Mouse (Mus musculus): ENCODE measurements around the gene Psmb5. TPM values are rescaled to one million over a fixed set of nuclear protein-coding genes. Genes with fewer than 3 reads are reported as not detected.

The Psmb5 gene
- polyA plus RNA-seq, 1 experiment from 2014 or later, result 364 TPM

GRCm38 (mm10) chr14:54576241-54577088, 41.4 kb downstream of the Psmb5 start:
- Histone ChIP-seq H3K27me3 (ENCODE audit: control insufficient read depth, insufficient read depth, low read length) (no peaks in the 10 kb centered on the region), H3K4me3 (ENCODE audit: low read depth, low read length) (peak overlapping the region; percentile 87), H3K4me2 (peak overlapping the region; percentile 81), H3K27ac (ENCODE audit: low read depth, low read length) (peak overlapping the region; percentile 93), H3K9me3 (replicated peaks; ENCODE audit: control insufficient read depth, low read length) (no peaks in the 10 kb centered on the region), H3K4me1 (ENCODE audit: control insufficient read depth, insufficient read depth, low read length) (peaks cover 31% of the 10 kb centered on the region), H3K36me3 (ENCODE audit: control insufficient read depth, insufficient read depth, low read length) (peaks cover 1% of the 10 kb centered on the region), H3K9ac (ENCODE audit: low read depth, low read length) (peak overlapping the region; percentile 95)
- ATAC-seq (replicated peaks; ENCODE audit: insufficient number of reproducible peaks, low FRiP score, low TSS enrichment), result no peak
- under 1% methylated on average over 84 of the region's 84 CpGs for WGBS (ENCODE audit: insufficient replicate concordance)

- Histone ChIP-seq H3K27me3 (ENCODE audit: control insufficient read depth, insufficient read depth, low read length) (no peaks in the 10 kb centered on the region), H3K4me1 (ENCODE audit: control insufficient read depth, insufficient read depth, low read length) (peaks cover 35% of the 10 kb centered on the region), H3K4me3 (ENCODE audit: low read depth, low read length) (peak overlapping the region; percentile 87), H3K4me2 (peak overlapping the region; percentile 81), H3K27ac (ENCODE audit: low read depth, low read length) (peak overlapping the region; percentile 93), H3K36me3 (ENCODE audit: control insufficient read depth, insufficient read depth, low read length) (peaks cover 6% of the 10 kb centered on the region), H3K9me3 (replicated peaks; ENCODE audit: control insufficient read depth, low read length) (no peaks in the 10 kb centered on the region), H3K9ac (ENCODE audit: low read depth, low read length) (peak overlapping the region; percentile 95)
- ATAC-seq (replicated peaks; ENCODE audit: insufficient number of reproducible peaks, low FRiP score, low TSS enrichment), result no peak
- WGBS (ENCODE audit: insufficient replicate concordance), result under 1% methylated on average over 34 of the region's 39 CpGs
Observed at GRCm38 (mm10) chr14:54575631-54576030, 42.2 kb downstream of the Psmb5 start.

- Histone ChIP-seq H3K27ac (ENCODE audit: low read depth, low read length) (peak overlapping the region; percentile 93), H3K4me3 (ENCODE audit: low read depth, low read length) (peak overlapping the region; percentile 87), H3K9ac (ENCODE audit: low read depth, low read length) (peak overlapping the region; percentile 95), H3K4me1 (ENCODE audit: control insufficient read depth, insufficient read depth, low read length) (peaks cover 39% of the 10 kb centered on the region), H3K4me2 (peak overlapping the region; percentile 81), H3K36me3 (ENCODE audit: control insufficient read depth, insufficient read depth, low read length) (peaks cover 8% of the 10 kb centered on the region), H3K27me3 (ENCODE audit: control insufficient read depth, insufficient read depth, low read length) (no peaks in the 10 kb centered on the region), H3K9me3 (replicated peaks; ENCODE audit: control insufficient read depth, low read length) (no peaks in the 10 kb centered on the region)
- ATAC-seq (replicated peaks; ENCODE audit: insufficient number of reproducible peaks, low FRiP score, low TSS enrichment), result no peak
- WGBS (ENCODE audit: insufficient replicate concordance), result 3% methylated on average over 8 of the region's 8 CpGs
Observed at GRCm38 (mm10) chr14:54575031-54575430, 42.8 kb downstream of the Psmb5 start.

- WGBS (ENCODE audit: insufficient replicate concordance), result 20% methylated on average over 4 of the region's 4 CpGs
- Histone ChIP-seq H3K27me3 (ENCODE audit: control insufficient read depth, insufficient read depth, low read length) (no peaks in the 10 kb centered on the region), H3K4me2 (peak overlapping the region; percentile 81), H3K4me1 (ENCODE audit: control insufficient read depth, insufficient read depth, low read length) (peaks cover 46% of the 10 kb centered on the region), H3K27ac (ENCODE audit: low read depth, low read length) (peak overlapping the region; percentile 93), H3K36me3 (ENCODE audit: control insufficient read depth, insufficient read depth, low read length) (peaks cover 10% of the 10 kb centered on the region), H3K9me3 (replicated peaks; ENCODE audit: control insufficient read depth, low read length) (no peaks in the 10 kb centered on the region), H3K4me3 (ENCODE audit: low read depth, low read length) (peak overlapping the region; percentile 87), H3K9ac (ENCODE audit: low read depth, low read length) (peak overlapping the region; percentile 95)
- no peak for ATAC-seq (replicated peaks; ENCODE audit: insufficient number of reproducible peaks, low FRiP score, low TSS enrichment)
Observed at GRCm38 (mm10) chr14:54574253-54574652, 43.6 kb downstream of the Psmb5 start.

GRCm38 (mm10) chr14:54572790-54573736, 44.8 kb downstream of the Psmb5 start:
- Histone ChIP-seq H3K4me1 (ENCODE audit: control insufficient read depth, insufficient read depth, low read length) (peaks cover 48% of the 10 kb centered on the region), H3K27ac (ENCODE audit: low read depth, low read length) (peak overlapping the region; percentile 93), H3K36me3 (ENCODE audit: control insufficient read depth, insufficient read depth, low read length) (peaks cover 18% of the 10 kb centered on the region), H3K9me3 (replicated peaks; ENCODE audit: control insufficient read depth, low read length) (no peaks in the 10 kb centered on the region), H3K27me3 (ENCODE audit: control insufficient read depth, insufficient read depth, low read length) (no peaks in the 10 kb centered on the region), H3K9ac (ENCODE audit: low read depth, low read length) (peak overlapping the region; percentile 95), H3K4me3 (ENCODE audit: low read depth, low read length) (peak overlapping the region; percentile 87), H3K4me2 (peak overlapping the region; percentile 81)
- ATAC-seq (replicated peaks; ENCODE audit: insufficient number of reproducible peaks, low FRiP score, low TSS enrichment), result peak; percentile 29
- 9% methylated on average over 13 of the region's 14 CpGs for WGBS (ENCODE audit: insufficient replicate concordance)

- H3K4me2 ChIP-seq, result peak overlapping the region; percentile 81
- no peak for ATAC-seq (replicated peaks; ENCODE audit: insufficient number of reproducible peaks, low FRiP score, low TSS enrichment)
- no peaks in the 10 kb centered on the region for H3K9me3 ChIP-seq (replicated peaks; ENCODE audit: control insufficient read depth, low read length)
- 64% methylated on average over 4 of the region's 4 CpGs for WGBS (ENCODE audit: insufficient replicate concordance)
- peak overlapping the region; percentile 93 for H3K27ac ChIP-seq (ENCODE audit: low read depth, low read length)
- H3K36me3 ChIP-seq (ENCODE audit: control insufficient read depth, insufficient read depth, low read length), result peaks cover 19% of the 10 kb centered on the region
- peaks cover 48% of the 10 kb centered on the region for H3K4me1 ChIP-seq (ENCODE audit: control insufficient read depth, insufficient read depth, low read length)
- H3K27me3 ChIP-seq (ENCODE audit: control insufficient read depth, insufficient read depth, low read length), result no peaks in the 10 kb centered on the region
- peak overlapping the region; percentile 47 for H3K9ac ChIP-seq (ENCODE audit: low read depth, low read length)
- H3K4me3 ChIP-seq (ENCODE audit: low read depth, low read length), result 0 out of 2 replicates have a peak overlapping the region, but pooled peaks have one; percentile 87
Observed at GRCm38 (mm10) chr14:54572122-54572521, 45.7 kb downstream of the Psmb5 start.

- no peaks in the 10 kb centered on the region for H3K27me3 ChIP-seq (ENCODE audit: control insufficient read depth, insufficient read depth, low read length)
- H3K4me2 ChIP-seq, result peak overlapping the region; percentile 1; the same call in 1 of the 2 replicates
- H3K9ac ChIP-seq (ENCODE audit: low read depth, low read length), result peak overlapping the region; percentile 29; the same call in 1 of the 2 replicates
- peaks cover 19% of the 10 kb centered on the region for H3K36me3 ChIP-seq (ENCODE audit: control insufficient read depth, insufficient read depth, low read length)
- H3K27ac ChIP-seq (ENCODE audit: low read depth, low read length), result peak overlapping the region; percentile 37
- 50% methylated on average over 17 of the region's 17 CpGs for WGBS (ENCODE audit: insufficient replicate concordance)
- no peak overlapping the region for H3K4me3 ChIP-seq (ENCODE audit: low read depth, low read length)
- peaks cover 48% of the 10 kb centered on the region for H3K4me1 ChIP-seq (ENCODE audit: control insufficient read depth, insufficient read depth, low read length)
- no peak for ATAC-seq (replicated peaks; ENCODE audit: insufficient number of reproducible peaks, low FRiP score, low TSS enrichment)
- no peaks in the 10 kb centered on the region for H3K9me3 ChIP-seq (replicated peaks; ENCODE audit: control insufficient read depth, low read length)
Observed at GRCm38 (mm10) chr14:54569451-54570392, 48.1 kb downstream of the Psmb5 start.

All from heart, embryonic 11.5 days (tissue).